Mouse (Mus musculus) limb, embryonic 11.5 days (tissue): ENCODE results near the gene Mier1. TPM values are rescaled to one million over a fixed set of nuclear protein-coding genes. Genes with fewer than 3 reads are reported as not detected.

ENCODE experiments used
- ATAC-seq: fragments of 200-750 bp; cut with Nextera tagmentation; 2 replicates; pipeline ENCODE4 v1.8.0; 2017; ENCODE audit warnings: low read depth; ENCODE audit not compliant: insufficient number of reproducible peaks, low FRiP score, low TSS enrichment
- DNase-seq: peaks from one replicate; pipeline ENCODE4 v3.0.0-alpha.2; 2015; ENCODE audit warnings: low spot score
- H3K27ac ChIP-seq: fragments of 300-500 bp; sonication (generic); replicated peaks from 2 replicates; pipeline ENCODE4 v1.5.1; 2014; ENCODE audit warnings: low read depth, mild to moderate bottlenecking, low read length
- H3K27me3 ChIP-seq: fragments of 300-500 bp; sonication (generic); 2 replicates; pipeline ENCODE4 v1.6.1; 2014; ENCODE audit warnings: mild to moderate bottlenecking, low read length, mixed read lengths; ENCODE audit not compliant: control insufficient read depth, insufficient read depth
- H3K36me3 ChIP-seq: fragments of 300-500 bp; sonication (generic); 2 replicates; pipeline ENCODE4 v1.6.1; 2014; ENCODE audit warnings: mild to moderate bottlenecking, low read length, moderate library complexity, mixed read lengths; ENCODE audit not compliant: control insufficient read depth, insufficient read depth
- H3K4me1 ChIP-seq: fragments of 300-500 bp; sonication (generic); 2 replicates; pipeline ENCODE4 v1.6.1; 2014; ENCODE audit warnings: low read length, mixed read lengths; ENCODE audit not compliant: control insufficient read depth, insufficient read depth
- H3K4me2 ChIP-seq: fragments of 300-500 bp; sonication (generic); 2 replicates; pipeline ENCODE4 v1.6.1; 2014; ENCODE audit warnings: low read depth, mild to moderate bottlenecking, moderate library complexity; ENCODE audit not compliant: severe bottlenecking
- H3K4me3 ChIP-seq: fragments of 300-500 bp; sonication (generic); 2 replicates; pipeline ENCODE4 v1.5.1; 2014; ENCODE audit warnings: low read depth, low read length
- H3K9ac ChIP-seq: fragments of 300-500 bp; sonication (generic); 2 replicates; pipeline ENCODE4 v1.6.1; 2014; ENCODE audit warnings: mild to moderate bottlenecking, low read length
- H3K9me3 ChIP-seq: fragments of 300-500 bp; sonication (generic); 2 replicates; pipeline ENCODE4 v1.6.1; 2016; ENCODE audit warnings: low read length; ENCODE audit not compliant: control insufficient read depth
- WGBS: fragments of 180-500 bp; shearing (Covaris S2); extraction: QIAGEN DNeasy Blood & Tissue Kit; methylation state at CpG from one replicate; pipeline ENCODE4 v1.1.7; 2014; 5-methylcytosine and 5-hydroxymethylcytosine counted together
- polyA plus RNA-seq: library from polyadenylated mRNA; unstranded; fragments of >200 nt; fragmentation: Nextera tagmentation; extraction: Ambion mirVana; gene quantifications from 2 replicates; pipeline ENCODE4 v1.2.1, GENCODE M21; 2014

The Mier1 gene
- polyA plus RNA-seq, 1 experiment from 2014 or later: 46.3 TPM

DNA sequence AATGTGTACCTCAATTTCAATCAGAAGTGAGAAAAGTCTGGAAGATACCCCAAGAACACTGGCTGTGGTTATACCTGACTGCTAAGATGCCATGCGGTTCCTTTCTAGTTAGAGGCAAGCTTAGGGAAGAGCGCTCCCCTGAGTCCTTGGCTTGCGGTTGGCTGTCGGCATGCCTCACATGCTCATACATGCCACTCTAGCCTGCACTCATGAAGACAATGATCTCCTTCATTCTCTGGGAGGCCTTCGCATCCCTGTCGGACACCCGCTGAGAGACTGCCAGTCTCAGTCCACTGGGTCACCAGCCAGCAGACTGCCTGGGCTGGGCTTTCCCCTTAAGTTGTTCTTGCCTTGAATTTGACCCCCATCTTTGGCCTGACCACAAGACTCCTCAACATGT is 59.8 kb downstream of the Mier1 start:
- DNase-seq: no peak
- ATAC-seq: no peak
- Histone ChIP-seq H3K36me3 (no peaks in the 10 kb centered on the region), H3K9me3 (no peaks in the 10 kb centered on the region), H3K4me2 (no peak overlapping the region), H3K4me3 (no peak overlapping the region), H3K27ac (no peak overlapping the region), H3K4me1 (no peaks in the 10 kb centered on the region), H3K9ac (no peak overlapping the region), H3K27me3 (no peaks in the 10 kb centered on the region)
- WGBS: 89% methylated on average over 7 of the region's 7 CpGs

GRCm38 (mm10) chr4:103177681-103178080 is 63.5 kb downstream of the Mier1 start:
- Histone ChIP-seq H3K36me3 (no peaks in the 10 kb centered on the region), H3K27ac (no peak overlapping the region), H3K4me1 (no peaks in the 10 kb centered on the region), H3K9me3 (no peaks in the 10 kb centered on the region), H3K27me3 (no peaks in the 10 kb centered on the region), H3K9ac (no peak overlapping the region), H3K4me2 (no peak overlapping the region), H3K4me3 (no peak overlapping the region)
- DNase-seq: no peak
- ATAC-seq: no peak
- 93% methylated on average over 1 of the region's 1 CpGs for WGBS

GRCm38 (mm10) chr4:103178635-103179318 is 64.6 kb downstream of the Mier1 start:
- DNase-seq (peak; percentile 38), ATAC-seq (no peak)
- no peak overlapping the region for H3K9ac ChIP-seq
- no peak overlapping the region for H3K4me3 ChIP-seq
- no peaks in the 10 kb centered on the region for H3K36me3 ChIP-seq
- no peaks in the 10 kb centered on the region for H3K27me3 ChIP-seq
- 78% methylated on average over 7 of the region's 7 CpGs for WGBS
- H3K4me2 ChIP-seq: no peak overlapping the region
- no peaks in the 10 kb centered on the region for H3K9me3 ChIP-seq
- H3K27ac ChIP-seq: no peak overlapping the region
- H3K4me1 ChIP-seq: no peaks in the 10 kb centered on the region

DNA sequence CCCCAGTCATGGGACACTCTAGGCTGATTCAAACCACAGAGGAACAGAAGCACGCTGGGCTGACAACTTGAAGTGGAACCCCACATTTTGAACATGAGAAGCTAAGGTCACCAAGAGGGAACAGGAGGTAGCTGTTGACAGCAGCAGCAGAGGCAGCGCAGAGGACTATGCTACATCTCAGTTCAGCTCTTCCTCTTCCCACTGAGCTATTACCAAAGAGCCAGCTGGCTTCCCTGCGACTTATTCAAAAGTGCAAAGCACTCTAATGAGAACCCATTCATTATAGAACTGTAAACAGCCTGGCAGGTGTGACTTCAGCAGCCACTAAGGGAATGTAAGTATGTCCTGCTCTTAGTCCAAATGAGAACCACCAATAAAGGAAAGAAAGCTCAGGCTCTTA is 65.4 kb downstream of the Mier1 start:
- no peaks in the 10 kb centered on the region for H3K27me3 ChIP-seq
- no peak overlapping the region for H3K4me2 ChIP-seq
- H3K36me3 ChIP-seq: no peaks in the 10 kb centered on the region
- no peak for ATAC-seq
- H3K4me1 ChIP-seq: no peaks in the 10 kb centered on the region
- WGBS: 65% methylated on average over 3 of the region's 3 CpGs
- H3K9me3 ChIP-seq: no peaks in the 10 kb centered on the region
- H3K27ac ChIP-seq: no peak overlapping the region
- H3K9ac ChIP-seq: no peak overlapping the region
- DNase-seq: no peak
- H3K4me3 ChIP-seq: no peak overlapping the region

- no peak for DNase-seq
- Histone ChIP-seq H3K4me3 (no peak overlapping the region), H3K36me3 (peaks cover 2% of the 10 kb centered on the region; the same call in 1 of the 2 replicates), H3K27me3 (no peaks in the 10 kb centered on the region), H3K4me1 (no peaks in the 10 kb centered on the region), H3K4me2 (no peak overlapping the region), H3K9me3 (no peaks in the 10 kb centered on the region), H3K9ac (no peak overlapping the region), H3K27ac (no peak overlapping the region)
- ATAC-seq: no peak
- WGBS: 79% methylated on average over 8 of the region's 8 CpGs
Measured at GRCm38 (mm10) chr4:103180300-103180888, 66.2 kb downstream of the Mier1 start.

DNA sequence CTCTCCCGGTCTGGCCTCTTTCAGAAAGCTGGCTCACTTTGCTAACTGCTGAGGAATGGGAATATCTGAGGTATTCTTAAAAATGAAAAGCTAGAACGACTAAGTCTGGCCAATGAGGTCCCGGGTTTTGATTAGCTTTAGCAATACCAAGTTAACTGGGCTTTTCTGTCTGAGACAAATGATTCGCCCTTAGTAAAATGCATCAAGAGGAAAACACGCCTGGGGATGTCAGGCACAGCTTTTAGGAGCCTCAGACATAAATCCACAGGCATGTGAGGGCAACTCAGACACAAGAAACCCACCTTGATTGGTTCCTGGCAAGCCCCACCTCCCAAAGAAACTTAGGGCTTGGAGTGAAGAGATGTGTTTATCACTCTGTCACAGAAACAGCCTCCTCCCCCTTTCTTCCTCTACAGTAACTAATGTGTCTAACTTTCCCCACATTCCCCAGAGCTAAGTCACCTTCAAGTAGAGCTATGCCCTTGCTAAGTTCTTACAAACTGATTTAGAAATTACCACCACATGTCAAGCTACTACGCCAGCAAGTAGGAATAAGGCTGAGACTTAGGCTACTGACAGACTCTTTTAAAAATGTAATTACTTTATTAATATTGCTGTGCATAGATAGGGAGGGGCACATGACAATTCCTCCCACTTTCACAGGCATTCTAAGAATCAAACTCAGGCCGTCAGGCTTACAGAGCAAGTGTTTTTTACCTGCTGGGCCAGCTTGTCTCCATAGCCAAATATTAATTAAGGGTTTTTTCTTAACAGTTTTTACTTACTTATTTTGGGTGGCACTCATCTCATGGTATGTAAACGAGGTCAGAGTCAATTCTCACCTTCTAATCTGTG is 74.8 kb downstream of the Mier1 start:
- Histone ChIP-seq H3K27ac (no peak overlapping the region), H3K9ac (no peak overlapping the region), H3K4me3 (no peak overlapping the region), H3K27me3 (no peaks in the 10 kb centered on the region), H3K4me2 (no peak overlapping the region), H3K9me3 (no peaks in the 10 kb centered on the region), H3K36me3 (peaks cover 6% of the 10 kb centered on the region), H3K4me1 (no peaks in the 10 kb centered on the region)
- WGBS: 81% methylated on average over 8 of the region's 8 CpGs
- ATAC-seq (no peak), DNase-seq (no peak)

GRCm38 (mm10) chr4:103192421-103192820 is 78.2 kb downstream of the Mier1 start:
- ATAC-seq: no peak
- DNase-seq: no peak

DNA sequence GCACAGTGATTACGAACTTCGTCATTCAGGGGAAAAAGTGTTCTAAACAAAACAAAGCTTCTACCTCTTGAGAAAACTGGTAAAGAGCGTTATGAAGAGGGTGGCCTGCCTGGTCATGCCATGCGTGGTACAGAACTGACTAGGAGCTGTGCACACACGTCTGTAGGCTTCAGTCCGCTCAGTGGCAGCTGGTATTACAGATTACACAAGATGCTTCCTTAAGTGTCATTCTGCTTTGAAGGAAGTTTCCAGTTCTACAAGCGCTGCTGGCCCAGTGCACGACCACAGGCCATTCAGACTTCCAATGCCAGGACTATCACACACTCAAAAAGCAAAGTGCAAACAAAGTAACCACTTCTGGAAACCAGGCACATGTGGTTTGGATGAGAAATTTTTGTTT is 83.2 kb downstream of the Mier1 start:
- Histone ChIP-seq H3K9ac (no peak overlapping the region), H3K9me3 (no peaks in the 10 kb centered on the region), H3K27ac (no peak overlapping the region), H3K36me3 (no peaks in the 10 kb centered on the region; the same call in 1 of the 2 replicates), H3K4me3 (no peak overlapping the region), H3K4me2 (no peak overlapping the region), H3K4me1 (no peaks in the 10 kb centered on the region), H3K27me3 (no peaks in the 10 kb centered on the region)
- WGBS: 91% methylated on average over 8 of the region's 8 CpGs
- DNase-seq (no peak), ATAC-seq (no peak)

More at GRCm38 (mm10) chr4:103192421-103192820, 78.2 kb downstream of the Mier1 start:
- WGBS: 84% methylated on average over 2 of the region's 2 CpGs
- Histone ChIP-seq H3K4me1 (no peaks in the 10 kb centered on the region), H3K36me3 (peaks cover 4% of the 10 kb centered on the region; the same call in 1 of the 2 replicates), H3K9ac (no peak overlapping the region), H3K4me3 (no peak overlapping the region), H3K27ac (no peak overlapping the region), H3K4me2 (no peak overlapping the region), H3K27me3 (no peaks in the 10 kb centered on the region), H3K9me3 (no peaks in the 10 kb centered on the region)
